Comparison of ENCODE assay signal across 30 mouse cellular contexts in genomic region chr8:109542748-109543519, GRCm38 (mm10). TPM values are rescaled to one million over a fixed set of nuclear protein-coding genes. Genes with fewer than 3 reads are reported as not detected.
A peak's percentile ranks its signal among the peaks of the same experiment; 100 is the strongest.
DNase-seq lines count a peak whose midpoint lies in the region; ATAC-seq and TF ChIP-seq lines count a peak whose summit lies in the region.
"Had no signal": no experiment of that assay in that cellular context is flagged by ENCODE, and none has a peak within 500 bp of the region (broad histone marks: within the 10 kb centered on the region; RNA-seq: fewer than 3 reads in every experiment).

No protein-coding gene starts in this region.

- peaks cover 14 to 20% of the 10 kb centered on the region in 2 experiments; a peak in 3 of 4 replicates for H3K4me1 ChIP-seq in CH12.LX (ENCODE audit: control insufficient read depth in 1 of 2, insufficient read depth in 2 of 2)
- peaks cover 15% of the 10 kb centered on the region; the same call in 1 of the 2 replicates for H3K4me1 ChIP-seq in embryonic facial prominence, embryonic 13.5 days
- peaks cover 25% of the 10 kb centered on the region for H3K4me1 ChIP-seq in limb, embryonic 14.5 days (ENCODE audit: control insufficient read depth, insufficient read depth, low read length)
- H3K4me1 ChIP-seq: forebrain, embryonic 10.5 days; heart, embryonic 10.5 days; midbrain, embryonic 12.5 days had no signal

- H3K27ac ChIP-seq in layer of hippocampus, adult 2 months = 0 out of 2 replicates have a peak overlapping the region, but pooled peaks have one; percentile 19
- no peak overlapping the region for H3K27ac ChIP-seq in CH12.LX (ENCODE audit: insufficient read depth, low read depth)
- peak overlapping the region; percentile 66; the same call in 1 of the 2 replicates for H3K27ac ChIP-seq in embryonic facial prominence, embryonic 13.5 days
- peak overlapping the region; percentile 85 for H3K27ac ChIP-seq in limb, embryonic 14.5 days (replicated peaks; ENCODE audit: low read depth, low read length)
- H3K27ac ChIP-seq: forebrain, embryonic 10.5 days; gastrocnemius, adult 2 months; heart, embryonic 10.5 days; hindbrain, embryonic 14.5 days; midbrain, embryonic 12.5 days had no signal

- H3K79me2 ChIP-seq in CH12.LX (replicated peaks; ENCODE audit: control insufficient read depth, extremely low read depth, insufficient read depth, poor library complexity, severe bottlenecking) = no peaks in the 10 kb centered on the region

- in situ Hi-C loops in CH12.LX (cut with MboI; ENCODE audit: low pct_ligation_motif_present, low pct_unique_long_range_greater_than_20kb, low sequenced_read_pairs) = no loop called here

- 74% methylated on average over 8 of the region's 8 CpGs for WGBS in embryonic facial prominence, embryonic 13.5 days
- WGBS in limb, embryonic 14.5 days = 39% methylated on average over 8 of the region's 8 CpGs

- H3K4me2 ChIP-seq in CH12.LX (ENCODE audit: insufficient read depth, low read depth, poor library complexity, severe bottlenecking) = peak overlapping the region; percentile 68
- H3K4me2 ChIP-seq in embryonic facial prominence, embryonic 13.5 days = no peak overlapping the region
- H3K4me2 ChIP-seq in limb, embryonic 14.5 days (replicated peaks; ENCODE audit: low read depth, low read length, severe bottlenecking) = no peak overlapping the region; the same call in 1 of the 2 replicates
- H3K4me2 ChIP-seq: hindbrain, embryonic 14.5 days; liver, embryonic 11.5 days; midbrain, embryonic 12.5 days had no signal

- TF ChIP-seq CTCF in layer of hippocampus, adult 2 months (conservative IDR thresholded peaks at IDR 0.05) = no peak
- no peak for TF ChIP-seq CTCF in CH12.LX (conservative IDR thresholded peaks at IDR 0.05 in 1 of 2, IDR thresholded peaks at IDR 0.05 in 1 of 2; ENCODE audit: low read depth in 2 of 2, low read length in 2 of 2)

- no peak overlapping the region; the same call in 1 of the 2 replicates for H3K9ac ChIP-seq in CH12.LX (ENCODE audit: insufficient read depth, low read depth)
- H3K9ac ChIP-seq in embryonic facial prominence, embryonic 13.5 days = no peak overlapping the region
- no peak overlapping the region for H3K9ac ChIP-seq in limb, embryonic 14.5 days (ENCODE audit: low read depth, low read length, severe bottlenecking)
- H3K9ac ChIP-seq: hindbrain, embryonic 14.5 days; midbrain, embryonic 12.5 days had no signal

- no peak for TF ChIP-seq RAD21 in CH12.LX (IDR thresholded peaks at IDR 0.05; ENCODE audit: low read depth, low read length)

- dilution Hi-C loops in CH12.LX (cut with MboI; ENCODE audit: extremely low pct_ligation_motif_present, extremely low pct_unique_long_range_greater_than_20kb, low sequenced_read_pairs) = no loop called here

- H3K4me3 ChIP-seq in layer of hippocampus, adult 2 months = no peak overlapping the region
- H3K4me3 ChIP-seq in CH12.LX (replicated peaks in 1 of 3; ENCODE audit: low read depth in 2 of 3, low read length in 2 of 3, poor library complexity in 1 of 3) = no peak overlapping the region
- no peak overlapping the region for H3K4me3 ChIP-seq in embryonic facial prominence, embryonic 13.5 days
- H3K4me3 ChIP-seq in limb, embryonic 14.5 days (replicated peaks; ENCODE audit: low read length) = no peak overlapping the region
- H3K4me3 ChIP-seq: forebrain, embryonic 10.5 days; gastrocnemius, adult 2 months; heart, embryonic 10.5 days; midbrain, embryonic 12.5 days had no signal

- H3K9me3 ChIP-seq in CH12.LX (replicated peaks; ENCODE audit: low read length) = no peaks in the 10 kb centered on the region
- H3K9me3 ChIP-seq in embryonic facial prominence, embryonic 13.5 days = no peaks in the 10 kb centered on the region
- H3K9me3 ChIP-seq in limb, embryonic 14.5 days (ENCODE audit: control insufficient read depth, low read length) = no peaks in the 10 kb centered on the region
- H3K9me3 ChIP-seq: forebrain, embryonic 10.5 days; G1E; heart, embryonic 10.5 days; midbrain, embryonic 12.5 days had no signal

- no peaks in the 10 kb centered on the region for H3K27me3 ChIP-seq in CH12.LX (replicated peaks)
- H3K27me3 ChIP-seq in embryonic facial prominence, embryonic 13.5 days = no peaks in the 10 kb centered on the region
- H3K27me3 ChIP-seq in limb, embryonic 14.5 days (ENCODE audit: control insufficient read depth, insufficient read depth, low read length) = no peaks in the 10 kb centered on the region
- H3K27me3 ChIP-seq: midbrain, embryonic 12.5 days had no signal

- H3K36me3 ChIP-seq in CH12.LX (replicated peaks in 1 of 2; ENCODE audit: control insufficient read depth in 1 of 2, insufficient read depth in 1 of 2, low read length in 1 of 2) = peaks cover 10 to 24% of the 10 kb centered on the region in 2 experiments
- peaks cover 22% of the 10 kb centered on the region for H3K36me3 ChIP-seq in embryonic facial prominence, embryonic 13.5 days
- H3K36me3 ChIP-seq in limb, embryonic 14.5 days (ENCODE audit: control insufficient read depth, insufficient read depth, low read length) = peaks cover 13% of the 10 kb centered on the region

- DNase-seq in layer of hippocampus, adult 2 months (ENCODE audit: low spot score in 2 of 2) = peak in 1 of 2 experiments; percentile 13
- no peak for DNase-seq in layer of hippocampus, postnatal 10 days (ENCODE audit: low spot score in 2 of 2)
- DNase-seq in CH12.LX (ENCODE audit: extremely low read depth) = peak; percentile 67
- peak; percentile 58 for DNase-seq in limb, embryonic 14.5 days (ENCODE audit: low spot score)
- DNase-seq in kidney, postnatal 4 days = no peak
- no peak for DNase-seq in gastrocnemius, postnatal 36 days
- DNase-seq: adrenal gland, postnatal 14 days; cerebellum, adult 8-10 months; gastrocnemius, adult 2 months; heart, postnatal 4 days; kidney, adult 18-20 months; lung, adult 18-20 months; lung, postnatal 14 days; spleen, adult 18-20 months had no signal

- ATAC-seq in embryonic facial prominence, embryonic 13.5 days (ENCODE audit: insufficient number of reproducible peaks, insufficient read depth, low FRiP score, low TSS enrichment, low read depth) = no peak
- peak; percentile 80 for ATAC-seq in limb, embryonic 14.5 days (ENCODE audit: low FRiP score, low read depth)
- ATAC-seq: forebrain, embryonic 16.5 days; inflammation-experienced regulatory T-cells, adult 6 months; Patski had no signal

- intact Hi-C loops in gastrocnemius, postnatal 36 days (cut with DNase I) = no loop called here

- peak; percentile 39; the same call in 1 of the 2 replicates for TF ChIP-seq POLR2A in CH12.LX (IDR thresholded peaks at IDR 0.05; ENCODE audit: low read depth, low read length)
- no peak for TF ChIP-seq POLR2A in limb, embryonic 14.5 days (IDR thresholded peaks at IDR 0.05; ENCODE audit: borderline replicate concordance, extremely low read depth, insufficient read depth, insufficient read length)

- peak; percentile 73; the same call in 1 of the 2 replicates for TF ChIP-seq EP300 in CH12.LX (IDR thresholded peaks at IDR 0.05; ENCODE audit: low read length)

TF ChIP-seq in CH12.LX, 34 proteins besides CTCF, POLR2A, EP300 and RAD21 (continues in another document):
- TF ChIP-seq USF1 (IDR thresholded peaks at IDR 0.05; ENCODE audit: low read depth, low read length) = no peak
- no peak for TF ChIP-seq ETS1 (conservative IDR thresholded peaks at IDR 0.05; ENCODE audit: low read depth, low read length)
- peak; percentile 56; the same call in 1 of the 2 replicates for TF ChIP-seq MAZ (IDR thresholded peaks at IDR 0.05; ENCODE audit: low read depth, low read length)
- no peak for TF ChIP-seq ZMIZ1 (IDR thresholded peaks at IDR 0.05; ENCODE audit: low read depth, low read length)

RNA-seq across cellular contexts. Expression of gene Dhx38, which starts 22.7 kb away (rescaled TPM):
- total RNA-seq in layer of hippocampus, adult 2 months (2021) = 10 to 100 TPM; 28.0 to 30.1 TPM
- 10 to 100 TPM; 21.2 to 23.1 TPM for total RNA-seq in layer of hippocampus, postnatal 10 days (2021)
- total RNA-seq in CH12.LX (2012; rRNA removed) (41.7 and 49.1 TPM in 2 replicates), CH12.LX (2014; rRNA removed) (19.7 and 20.8 TPM in 2 replicates)
- polyA plus RNA-seq in CH12.LX (2012; ENCODE audit: insufficient read length, low read depth) = 51.0 and 56.0 TPM in 2 replicates
- 25.3 and 26.5 TPM in 2 replicates for polyA plus RNA-seq in embryonic facial prominence, embryonic 13.5 days (2015; fragmentation: Nextera tagmentation; extraction: Ambion mirVana)
- 27.4 and 27.8 TPM in 2 replicates for polyA plus RNA-seq in limb, embryonic 14.5 days (2012; rRNA removed)
- polyA plus RNA-seq in limb, embryonic 14.5 days (2014; fragmentation: Nextera tagmentation; extraction: Ambion mirVana) = 20.0 and 23.3 TPM in 2 replicates
- 1 to 10 TPM; 8.8 to 9.8 TPM for total RNA-seq in gastrocnemius, postnatal 36 days (2021)

RNA-seq across cellular contexts. Expression of gene Txnl4b, which starts 22.8 kb away (rescaled TPM):
- total RNA-seq in layer of hippocampus, adult 2 months (2021) = 10 to 100 TPM; 13.6 to 17.6 TPM
- total RNA-seq in layer of hippocampus, postnatal 10 days (2021) = 10 to 100 TPM; 11.6 to 11.9 TPM
- total RNA-seq in CH12.LX (2012; rRNA removed) = 13.4 and 13.5 TPM in 2 replicates
- total RNA-seq in CH12.LX (2014; rRNA removed) = 17.0 and 17.8 TPM in 2 replicates
- 12.4 and 13.6 TPM in 2 replicates for polyA plus RNA-seq in CH12.LX (2012; ENCODE audit: insufficient read length, low read depth)
- 25.8 and 26.5 TPM in 2 replicates for polyA plus RNA-seq in embryonic facial prominence, embryonic 13.5 days (2015; fragmentation: Nextera tagmentation; extraction: Ambion mirVana)
- polyA plus RNA-seq in limb, embryonic 14.5 days (2012; rRNA removed) = 5.7 and 6.0 TPM in 2 replicates
- polyA plus RNA-seq in limb, embryonic 14.5 days (2014; fragmentation: Nextera tagmentation; extraction: Ambion mirVana) = 23.6 and 25.1 TPM in 2 replicates
- 1 to 10 TPM; 6.8 to 7.2 TPM for total RNA-seq in gastrocnemius, postnatal 36 days (2021)

RNA-seq across cellular contexts. Expression of gene Hp, which starts 36.0 kb away (rescaled TPM):
- total RNA-seq in layer of hippocampus, adult 2 months (2021) = not detected
- total RNA-seq in layer of hippocampus, postnatal 10 days (2021) = under 1 TPM in 1 of 2 experiments, not detected in 1; 0.25 TPM
- total RNA-seq in CH12.LX (2012; rRNA removed) (not detected in 2 replicates), CH12.LX (2014; rRNA removed) (not detected in 2 replicates)
- not detected in 2 replicates for polyA plus RNA-seq in CH12.LX (2012; ENCODE audit: insufficient read length, low read depth)
- 0.41 and 2.5 TPM in 2 replicates for polyA plus RNA-seq in embryonic facial prominence, embryonic 13.5 days (2015; fragmentation: Nextera tagmentation; extraction: Ambion mirVana)
- polyA plus RNA-seq in limb, embryonic 14.5 days (2012; rRNA removed) = 2.0 and 2.4 TPM in 2 replicates
- polyA plus RNA-seq in limb, embryonic 14.5 days (2014; fragmentation: Nextera tagmentation; extraction: Ambion mirVana) = 0.73 and 1.8 TPM in 2 replicates
- 10 to 100 TPM in 1 of 2 experiments, 1 to 10 TPM in 1; 7.1 to 21.5 TPM for total RNA-seq in gastrocnemius, postnatal 36 days (2021)
- total RNA-seq: G1E; layer of hippocampus, postnatal 14 days; left cerebral cortex, postnatal 10 days had no signal

RNA-seq across cellular contexts. Expression of gene Pmfbp1, which starts 49.1 kb away (rescaled TPM):
- under 1 TPM; 0.10 to 0.12 TPM for total RNA-seq in layer of hippocampus, adult 2 months (2021)
- total RNA-seq in layer of hippocampus, postnatal 10 days (2021) = under 1 TPM; 0.22 to 0.41 TPM
- total RNA-seq in CH12.LX (2012; rRNA removed) (0.04 TPM in 1 of 2 replicates, not detected in the other), CH12.LX (2014; rRNA removed) (0.07 TPM in 1 of 2 replicates, not detected in the other)
- polyA plus RNA-seq in CH12.LX (2012; ENCODE audit: insufficient read length, low read depth) = 0.07 and 0.11 TPM in 2 replicates
- polyA plus RNA-seq in embryonic facial prominence, embryonic 13.5 days (2015; fragmentation: Nextera tagmentation; extraction: Ambion mirVana) = 0.14 TPM in 1 of 2 replicates, not detected in the other
- polyA plus RNA-seq in limb, embryonic 14.5 days (2012; rRNA removed) = 0.06 and 0.20 TPM in 2 replicates
- 0.23 and 0.43 TPM in 2 replicates for polyA plus RNA-seq in limb, embryonic 14.5 days (2014; fragmentation: Nextera tagmentation; extraction: Ambion mirVana)
- not detected for total RNA-seq in gastrocnemius, postnatal 36 days (2021)
- total RNA-seq: adrenal gland, postnatal 14 days; common myeloid progenitor, adult 5-6 weeks; gastrocnemius, adult 2 months; heart, postnatal 4 days; megakaryocyte, adult 5-6 weeks; neutrophil, adult 5-6 weeks had no signal
- polyA plus RNA-seq: G1E; inflammation-experienced regulatory T-cells, adult 6 months; large intestine, adult 2 months; liver, embryonic 11.5 days; Patski had no signal

Comparison
In these comparisons a context has a peak if more than half of its experiments do, and no peak if none do; other contexts are left out.
1. DNase-seq: peak in CH12.LX (single experiment) and limb, embryonic 14.5 days (single experiment); none in layer of hippocampus, postnatal 10 days (0 of 2), kidney, postnatal 4 days (0 of 2) and gastrocnemius, postnatal 36 days (0 of 2).
2. RNA of gene Hp, which starts 36.0 kb away (total RNA-seq): 7.1 to 21.5 TPM in gastrocnemius, postnatal 36 days; 0.25 TPM in layer of hippocampus, postnatal 10 days, not detected in layer of hippocampus, adult 2 months and not detected in CH12.LX; every median in the first group is over 4 times any median in the second.